Mouse (Mus musculus) common myeloid progenitor, adult 5-6 weeks (primary cell): ENCODE data around the gene Aspg. TPM values are rescaled to one million over a fixed set of nuclear protein-coding genes. Genes with fewer than 3 reads are reported as not detected.

ENCODE experiments used
- ATAC-seq: replicated peaks from 2 replicates; pipeline ENCODE4 v1.8.0; 2016; ENCODE audit warnings: low read depth, mild to moderate bottlenecking, moderate TSS enrichment, inconsistent platforms; ENCODE audit not compliant: poor library complexity, severe bottlenecking
- total RNA-seq: library from RNA; stranded (forward); fragments of 200-1000, 187-1606 nt; gene quantifications from 2 replicates; pipeline ENCODE4 v1.2.3, GENCODE M21; 2017

Aspg gene
- total RNA-seq, 1 experiment from 2014 or later, result not detected

GRCm38 (mm10) chr12:112112686-112113396 is 6.4 kb downstream of the Aspg start:
- no peak; the same call in 1 of the 2 replicates for ATAC-seq

GRCm38 (mm10) chr12:112113710-112114109 is 7.2 kb downstream of the Aspg start:
- peak; percentile 87 for ATAC-seq

GRCm38 (mm10) chr12:112117006-112117405 is 10.5 kb downstream of the Aspg start:
- ATAC-seq, result no peak

DNA sequence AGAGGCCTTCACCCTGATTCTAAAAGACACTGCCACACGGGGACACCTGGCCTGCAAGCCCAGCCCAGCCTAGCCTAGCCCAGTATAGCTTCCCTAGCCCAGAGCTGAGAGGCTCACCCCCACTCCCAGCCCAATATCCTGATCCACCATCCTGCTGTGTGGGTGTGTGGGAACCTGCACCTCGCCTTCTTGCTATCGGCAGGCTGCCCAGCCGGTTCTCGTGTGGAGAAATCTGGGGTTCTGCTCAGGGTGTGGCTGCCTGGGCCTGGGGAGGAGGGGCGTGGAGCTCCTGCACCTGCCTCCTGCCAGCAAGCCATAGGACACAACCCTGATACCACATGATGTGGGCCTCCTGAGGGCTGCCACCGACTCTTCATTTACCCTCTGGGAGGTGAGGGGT is 11.2 kb downstream of the Aspg start:
- ATAC-seq, result no peak

- no peak for ATAC-seq
Measured at GRCm38 (mm10) chr12:112121188-112121587, 14.7 kb downstream of the Aspg start.

DNA sequence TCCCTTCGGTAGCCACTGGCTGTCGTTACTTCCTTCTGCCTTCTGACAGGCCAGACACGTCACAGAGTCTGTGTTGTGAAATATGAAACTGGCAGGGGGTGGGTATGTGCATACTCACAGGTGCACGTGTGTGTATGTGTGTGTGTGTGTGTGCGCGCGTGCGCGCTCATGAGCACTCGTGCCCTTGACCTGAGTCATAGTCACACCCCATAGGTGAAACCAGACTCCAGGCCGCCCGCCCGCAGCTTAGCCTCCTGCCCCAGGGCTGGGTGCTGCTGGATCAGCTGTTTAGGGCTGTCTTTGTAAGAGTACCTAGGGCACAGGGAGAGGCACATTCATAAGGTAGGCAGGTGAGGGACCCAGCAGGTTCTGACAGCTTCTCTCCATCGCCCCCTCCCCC is 19.4 kb downstream of the Aspg start:
- ATAC-seq, result peak; percentile 61

DNA sequence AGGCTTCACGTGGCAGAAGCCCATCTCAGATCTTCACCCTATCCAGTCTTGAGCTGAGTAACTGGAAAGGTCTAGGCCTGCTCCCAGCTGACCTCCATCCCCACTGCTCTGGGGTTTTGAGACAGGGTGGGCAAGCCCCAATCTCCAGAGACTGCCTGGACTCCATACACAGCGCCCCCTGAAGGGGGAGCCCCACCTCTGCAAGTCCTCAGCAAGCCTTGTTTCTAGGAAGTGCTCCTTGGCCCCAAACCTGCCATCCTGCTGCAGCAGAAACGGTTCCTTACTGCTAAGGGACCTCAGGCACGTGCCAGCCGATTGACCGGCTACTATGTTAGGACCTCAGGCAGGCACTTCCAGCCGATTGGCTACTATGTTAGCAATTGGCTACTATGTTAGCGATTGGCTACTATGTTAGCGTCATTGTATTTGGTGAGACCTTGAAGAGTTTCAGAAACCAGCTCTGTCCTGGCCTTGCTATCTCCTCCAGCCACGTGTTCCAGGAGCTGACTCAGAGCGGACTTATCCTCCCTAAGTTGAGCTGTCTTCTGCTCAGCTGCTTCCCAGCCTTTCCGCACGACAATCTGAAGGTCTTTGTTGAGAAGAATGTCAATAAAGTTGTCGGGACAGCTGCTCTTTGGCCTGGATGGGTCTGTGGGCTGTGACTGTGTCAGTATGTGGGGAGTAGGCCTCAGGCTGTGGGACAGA is 20.6 kb downstream of the Aspg start:
- ATAC-seq, result no peak

GRCm38 (mm10) chr12:112128526-112128925 is 22.0 kb downstream of the Aspg start:
- ATAC-seq, result no peak

GRCm38 (mm10) chr12:112129300-112129856 is 22.9 kb downstream of the Aspg start:
- ATAC-seq, result no peak

- peak; percentile 59 for ATAC-seq
Measured at GRCm38 (mm10) chr12:112130161-112130860, 23.8 kb downstream of the Aspg start.

GRCm38 (mm10) chr12:112130957-112131356 is 24.5 kb downstream of the Aspg start:
- ATAC-seq, result no peak

DNA sequence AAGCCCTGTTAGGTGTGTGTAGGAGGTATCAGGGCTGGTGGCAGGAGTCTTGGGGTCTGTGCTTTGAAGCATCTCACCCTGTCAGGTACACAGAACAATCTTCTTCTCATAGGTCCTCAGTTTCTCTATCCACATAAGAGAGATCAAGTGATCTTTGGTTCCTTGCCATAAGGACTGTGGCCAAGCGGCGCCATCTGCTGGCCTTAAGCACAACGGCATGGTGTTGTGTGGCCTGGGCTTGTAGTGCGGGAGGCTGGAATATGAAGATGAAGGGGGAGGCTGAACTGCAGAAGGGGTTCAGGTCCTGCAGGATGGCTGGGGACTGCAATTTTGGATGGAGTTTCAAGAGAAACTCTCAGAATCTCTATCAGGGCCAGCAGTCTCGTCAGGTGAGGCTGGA is 33.8 kb downstream of the Aspg start:
- ATAC-seq, result peak; percentile 53

DNA sequence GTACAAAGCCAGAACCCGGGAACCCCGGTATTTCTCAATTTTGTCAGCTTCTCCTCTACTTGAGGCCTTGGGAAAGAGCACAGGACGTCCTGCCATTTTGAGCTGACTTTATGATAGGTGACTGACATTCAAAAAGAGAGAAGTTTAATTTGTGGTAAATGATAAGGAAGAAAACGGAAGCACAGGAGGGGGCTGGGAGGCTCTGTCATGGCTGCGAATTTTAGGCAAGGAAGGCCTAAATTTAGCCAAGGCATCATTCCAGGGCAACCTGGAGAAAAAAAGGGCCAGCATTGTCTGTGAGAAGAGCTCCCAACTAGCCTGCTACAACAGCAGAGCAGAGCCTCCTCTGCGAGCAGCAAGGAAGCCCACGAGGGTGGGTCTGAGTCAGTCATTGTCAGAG is 34.3 kb downstream of the Aspg start:
- no peak for ATAC-seq

- ATAC-seq, result peak; percentile 55
Measured at GRCm38 (mm10) chr12:112141300-112141699, 34.8 kb downstream of the Aspg start.

- ATAC-seq, result no peak
Measured at GRCm38 (mm10) chr12:112143116-112143832, 36.8 kb downstream of the Aspg start.

GRCm38 (mm10) chr12:112143833-112144201 is 37.3 kb downstream of the Aspg start:
- ATAC-seq, result no peak

GRCm38 (mm10) chr12:112144377-112145115 is 38.1 kb downstream of the Aspg start:
- ATAC-seq, result no peak

DNA sequence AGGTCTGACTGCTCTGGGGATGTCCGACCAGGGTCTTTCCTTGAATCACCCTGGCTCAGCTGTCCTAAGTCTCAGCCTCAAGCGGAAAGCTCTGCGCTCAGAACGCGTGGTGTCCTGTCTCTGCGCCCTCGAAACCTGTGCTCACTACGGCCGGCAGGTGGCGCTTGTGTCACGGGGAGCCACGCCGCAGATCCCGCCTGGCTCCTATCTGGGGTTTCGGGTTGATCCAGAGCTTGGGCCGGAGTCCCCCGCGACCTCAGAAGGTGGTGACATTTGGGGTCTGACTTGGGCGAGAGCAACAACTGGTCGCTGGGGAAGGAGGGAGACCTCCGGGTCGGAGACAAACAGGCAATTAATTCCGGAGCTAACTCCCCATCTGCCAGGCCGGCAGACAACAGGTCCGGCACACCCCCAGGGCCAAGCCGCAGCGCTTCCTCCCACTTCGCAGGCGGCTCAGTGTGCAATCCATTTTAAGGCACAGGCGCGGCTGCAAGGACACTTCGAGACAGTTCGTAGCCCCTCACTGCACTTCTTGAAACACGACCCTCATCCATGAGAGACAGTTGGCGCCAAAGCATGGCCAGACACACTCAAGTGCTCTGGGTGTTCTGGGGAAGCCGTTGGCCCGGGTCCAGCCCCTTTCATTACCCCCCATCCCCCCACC is 38.9 kb downstream of the Aspg start:
- peak; percentile 76 for ATAC-seq
